8 mouse cellular contexts compared by ENCODE assay signal in the genomic region with DNA sequence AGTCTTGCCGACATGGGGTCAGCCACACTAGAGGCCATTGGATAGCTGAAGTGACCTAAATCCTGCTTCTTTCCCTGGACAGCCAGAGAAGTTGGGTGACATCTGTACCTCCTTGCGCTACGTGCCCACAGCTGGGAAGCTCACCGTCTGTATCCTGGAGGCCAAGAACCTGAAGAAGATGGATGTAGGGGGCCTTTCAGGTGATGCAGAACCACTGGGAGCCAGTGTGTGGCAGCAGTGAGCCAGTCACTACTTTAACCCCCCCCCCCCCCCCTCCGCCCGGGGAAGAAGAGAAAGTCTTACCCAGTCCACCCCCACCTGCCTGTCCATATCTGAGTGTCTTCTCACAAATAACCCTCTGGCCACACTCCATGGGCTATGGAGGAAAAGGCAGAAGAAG.
DNase-seq lines count a peak whose midpoint lies in the region; ATAC-seq and TF ChIP-seq lines count a peak whose summit lies in the region.

No protein-coding gene starts in this region.

- ATAC-seq in hindbrain, embryonic 13.5 days (ENCODE audit: low FRiP score): no peak
- no peak for ATAC-seq in G1E (ENCODE audit: extremely low read depth, insufficient number of reproducible peaks, low FRiP score, poor library complexity, severe bottlenecking)
- no peak for ATAC-seq in midbrain, embryonic 14.5 days (ENCODE audit: low FRiP score, low TSS enrichment)

- peak; percentile 68; the same call in 1 of the 2 replicates for TF ChIP-seq CTCF in G1E (IDR thresholded peaks at IDR 0.05; ENCODE audit: low read depth, low read length)

- peak; percentile 38 for DNase-seq in hindbrain, embryonic 10.5 days (ENCODE audit: low spot score)
- DNase-seq in 416B (ENCODE audit: low read depth) (peak; percentile 28), G1E (ENCODE audit: low spot score) (peak; percentile 56)
- peak; percentile 36 for DNase-seq in kidney, postnatal 14 days
- peak; percentile 11 for DNase-seq in yolk sac, embryonic 10.5 days (ENCODE audit: low spot score)
- DNase-seq in midbrain, embryonic 14.5 days: no peak
- DNase-seq in left cerebral cortex, adult 8-10 months (ENCODE audit: low spot score in 2 of 2): no peak

- H3K36me3 ChIP-seq in hindbrain, embryonic 10.5 days: peaks cover 86% of the 10 kb centered on the region
- H3K36me3 ChIP-seq in hindbrain, embryonic 13.5 days: no peaks in the 10 kb centered on the region
- no peaks in the 10 kb centered on the region for H3K36me3 ChIP-seq in G1E (replicated peaks)
- no peaks in the 10 kb centered on the region for H3K36me3 ChIP-seq in midbrain, embryonic 14.5 days (ENCODE audit: control insufficient read depth, insufficient read depth, low read length)

- no peak overlapping the region for H3K4me2 ChIP-seq in hindbrain, embryonic 13.5 days
- no peak overlapping the region for H3K4me2 ChIP-seq in midbrain, embryonic 14.5 days (ENCODE audit: low read length)

- H3K9me3 ChIP-seq in hindbrain, embryonic 10.5 days: no peaks in the 10 kb centered on the region
- H3K9me3 ChIP-seq in hindbrain, embryonic 13.5 days: no peaks in the 10 kb centered on the region
- no peaks in the 10 kb centered on the region for H3K9me3 ChIP-seq in G1E (replicated peaks)
- H3K9me3 ChIP-seq in midbrain, embryonic 14.5 days (ENCODE audit: control insufficient read depth, low read length): no peaks in the 10 kb centered on the region

- no peak overlapping the region for H3K9ac ChIP-seq in hindbrain, embryonic 13.5 days
- no peak overlapping the region for H3K9ac ChIP-seq in midbrain, embryonic 14.5 days (replicated peaks; ENCODE audit: low read length)

- no peak overlapping the region for H3K4me3 ChIP-seq in hindbrain, embryonic 10.5 days
- H3K4me3 ChIP-seq in hindbrain, embryonic 13.5 days: no peak overlapping the region
- H3K4me3 ChIP-seq in G1E (ENCODE audit: low read depth, low read length): no peak overlapping the region
- no peak overlapping the region for H3K4me3 ChIP-seq in midbrain, embryonic 14.5 days (replicated peaks; ENCODE audit: low read depth, low read length)

- peaks cover 15% of the 10 kb centered on the region; the same call in 1 of the 2 replicates for H3K27me3 ChIP-seq in hindbrain, embryonic 10.5 days (ENCODE audit: insufficient read depth, poor library complexity, severe bottlenecking)
- H3K27me3 ChIP-seq in hindbrain, embryonic 13.5 days: 0 out of 2 replicates have a peak, but pooled peaks cover 9% of the 10 kb centered on the region
- H3K27me3 ChIP-seq in G1E (ENCODE audit: insufficient read depth, low read length): peaks cover 46% of the 10 kb centered on the region
- H3K27me3 ChIP-seq in midbrain, embryonic 14.5 days (ENCODE audit: control insufficient read depth, insufficient read depth, low read length): no peaks in the 10 kb centered on the region

- H3K4me1 ChIP-seq in hindbrain, embryonic 10.5 days (replicated peaks): peaks cover 8% of the 10 kb centered on the region
- H3K4me1 ChIP-seq in hindbrain, embryonic 13.5 days (replicated peaks): peaks cover 8% of the 10 kb centered on the region; the same call in 1 of the 2 replicates
- peaks cover 36% of the 10 kb centered on the region for H3K4me1 ChIP-seq in G1E (ENCODE audit: insufficient read depth, low read depth, low read length)
- no peaks in the 10 kb centered on the region for H3K4me1 ChIP-seq in midbrain, embryonic 14.5 days (ENCODE audit: control insufficient read depth, insufficient read depth, low read length)

- 60% methylated on average over 5 of the region's 6 CpGs for WGBS in hindbrain, embryonic 10.5 days
- 67% methylated on average over 6 of the region's 6 CpGs for WGBS in hindbrain, embryonic 13.5 days
- WGBS in midbrain, embryonic 14.5 days: 54% methylated on average over 6 of the region's 6 CpGs

- no peak overlapping the region for H3K27ac ChIP-seq in hindbrain, embryonic 10.5 days
- no peak overlapping the region for H3K27ac ChIP-seq in hindbrain, embryonic 13.5 days
- no peak overlapping the region for H3K27ac ChIP-seq in midbrain, embryonic 14.5 days (replicated peaks; ENCODE audit: low read depth, low read length)

Comparison
In these comparisons a context has a peak if more than half of its experiments do, and no peak if none do; other contexts are left out.
1. DNase-seq: peak in hindbrain, embryonic 10.5 days (single experiment), 416B (single experiment), G1E (single experiment), kidney, postnatal 14 days (single experiment) and yolk sac, embryonic 10.5 days (single experiment); none in midbrain, embryonic 14.5 days (single experiment) and left cerebral cortex, adult 8-10 months (0 of 2).